Mouse (Mus musculus): Measurements from ENCODE around the gene Stac2.

Gene Stac2

DNA sequence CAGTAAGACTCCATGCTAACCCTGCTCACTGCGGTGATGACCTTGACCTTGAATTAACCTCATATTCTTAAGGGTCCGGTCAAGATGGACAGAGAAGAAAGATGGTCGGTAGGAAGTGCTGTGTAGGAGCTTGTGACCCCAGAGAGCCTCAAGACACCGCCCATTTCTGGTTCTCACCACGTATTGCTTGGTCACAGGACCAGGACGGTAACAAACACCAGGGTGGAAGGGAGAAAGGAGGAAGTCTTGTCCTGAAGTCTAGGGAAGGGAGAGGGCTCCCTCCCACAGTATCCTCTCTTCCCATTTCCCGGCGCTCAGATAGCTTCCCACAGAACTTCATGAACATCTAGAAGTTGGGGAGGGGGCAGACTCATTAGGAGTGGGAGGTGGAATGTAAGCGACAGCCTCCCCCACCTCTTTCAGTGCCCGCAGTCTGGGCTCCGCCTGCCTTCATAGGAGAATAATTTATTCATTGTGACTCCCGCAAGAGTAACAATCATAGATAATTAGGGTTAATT, 1.6 kb downstream of the Stac2 start:
- in situ Hi-C loops (cut with MboI; ENCODE audit: unreplicated experiment in 2 of 2): no loop called here

GRCm38 (mm10) chr11:98050940-98051339, 2.3 kb downstream of the Stac2 start:
- in situ Hi-C loops (cut with MboI; ENCODE audit: unreplicated experiment in 2 of 2): no loop called here

DNA sequence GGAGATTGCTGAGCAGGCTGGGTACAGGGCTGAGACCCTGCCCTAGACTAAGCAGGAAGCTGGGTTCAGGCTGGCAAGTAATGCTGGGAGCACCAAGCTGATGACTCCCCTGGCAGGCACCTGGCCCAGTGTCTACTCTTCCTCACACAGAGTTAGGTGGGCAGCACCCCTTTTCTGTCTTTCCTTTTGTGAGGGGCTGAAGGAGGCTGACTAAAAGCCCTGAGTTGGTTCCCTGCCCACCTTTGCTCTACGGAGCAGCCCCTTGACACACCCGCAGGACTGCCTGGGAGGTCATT, 2.8 kb downstream of the Stac2 start:
- in situ Hi-C loops (cut with MboI; ENCODE audit: unreplicated experiment in 2 of 2): no loop called here

GRCm38 (mm10) chr11:98049672-98050519, 3.4 kb downstream of the Stac2 start:
- in situ Hi-C loops (cut with MboI; ENCODE audit: unreplicated experiment in 2 of 2): no loop called here

GRCm38 (mm10) chr11:98047745-98048144, 5.5 kb downstream of the Stac2 start:
- in situ Hi-C loops (cut with MboI; ENCODE audit: unreplicated experiment in 2 of 2): no loop called here

DNA sequence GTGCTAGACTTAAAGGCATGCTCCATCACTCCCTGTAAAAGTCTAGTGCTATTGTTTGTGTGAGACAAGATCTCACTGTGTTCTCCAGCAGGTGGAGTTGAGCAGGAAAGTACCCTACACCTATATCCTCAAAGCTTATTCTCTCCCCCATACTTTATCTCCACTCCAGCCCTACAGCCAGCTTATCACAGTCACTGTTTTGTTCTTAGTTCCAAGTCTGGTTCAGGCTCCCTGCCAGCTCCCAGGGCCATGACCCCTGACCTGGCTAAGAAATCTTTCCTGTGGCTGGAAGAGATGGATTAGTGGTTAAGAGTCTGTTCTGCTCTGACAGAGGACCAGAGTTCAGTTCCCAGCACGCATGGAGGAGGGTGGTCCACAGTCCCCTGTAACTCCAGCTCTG, 6.8 kb downstream of the Stac2 start:
- in situ Hi-C loops (cut with MboI; ENCODE audit: unreplicated experiment in 2 of 2): no loop called here

- in situ Hi-C loops (cut with MboI; ENCODE audit: unreplicated experiment in 2 of 2): no loop called here
These were observed 7.7 kb downstream of the Stac2 start for GRCm38 (mm10) chr11:98045596-98045995.

DNA sequence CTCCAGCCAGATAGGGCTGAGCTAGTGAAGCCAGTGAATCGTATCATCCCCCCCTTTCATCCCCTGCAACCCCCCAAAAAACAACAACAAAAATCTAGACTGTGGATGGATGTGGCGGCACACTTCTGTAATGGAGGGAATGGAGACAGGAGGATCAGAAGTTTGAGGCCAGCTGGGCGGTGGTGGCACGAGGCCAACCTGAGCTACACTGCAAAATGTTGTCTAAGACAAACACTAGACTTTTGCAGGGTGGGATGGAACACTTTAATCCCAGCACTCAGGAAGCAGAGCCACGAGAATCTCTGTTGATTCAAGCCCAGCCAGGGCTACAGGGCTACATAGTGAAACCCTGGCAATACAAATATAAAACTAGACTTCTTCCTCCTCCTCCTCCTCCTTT, 9.2 kb downstream of the Stac2 start:
- in situ Hi-C loops (cut with MboI; ENCODE audit: unreplicated experiment in 2 of 2): no loop called here

- in situ Hi-C loops (cut with MboI; ENCODE audit: unreplicated experiment in 2 of 2): no loop called here
These were observed 10.5 kb downstream of the Stac2 start for GRCm38 (mm10) chr11:98042741-98043140.

DNA sequence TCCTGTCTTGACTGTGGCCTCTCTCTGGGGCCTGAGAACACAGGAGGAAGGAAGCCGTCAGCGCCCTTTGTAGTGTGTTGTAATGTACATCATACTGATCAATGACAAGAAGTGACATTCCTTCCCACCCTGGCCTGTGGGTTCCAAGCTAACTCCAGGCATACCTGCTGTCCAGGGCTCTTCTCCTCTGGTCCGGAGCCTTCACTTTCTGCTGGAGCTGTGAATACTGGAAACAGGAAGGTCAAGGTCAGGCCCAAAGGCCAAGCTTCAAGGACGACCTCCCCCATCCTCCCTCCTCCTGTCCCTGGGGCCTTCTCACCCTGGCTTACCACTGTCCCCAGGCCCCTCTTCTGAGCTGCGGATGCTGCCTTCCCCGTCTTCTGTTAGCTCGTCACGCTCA, 12.3 kb downstream of the Stac2 start:
- in situ Hi-C loops (cut with MboI; ENCODE audit: unreplicated experiment in 2 of 2): no loop called here

DNA sequence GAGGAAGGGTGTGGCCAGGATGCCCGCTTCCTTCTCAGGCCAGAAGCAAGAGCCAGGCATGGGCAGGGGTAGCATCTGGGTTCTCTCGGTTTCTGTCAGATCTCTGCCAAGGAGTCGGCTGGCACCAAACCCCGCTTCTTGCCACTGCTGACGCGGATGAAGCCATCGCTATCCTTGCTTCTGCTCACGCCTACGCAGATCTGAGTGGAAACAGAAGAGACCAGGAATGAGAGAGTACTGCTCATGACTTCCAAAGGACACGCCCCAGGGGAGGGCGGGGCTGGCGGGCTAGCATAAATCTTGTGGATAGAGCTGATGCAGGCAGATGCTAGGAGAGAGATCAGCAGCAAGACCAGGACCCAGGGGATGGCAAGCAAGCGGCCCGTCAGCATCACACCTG, 15.4 kb downstream of the Stac2 start:
- in situ Hi-C loops (cut with MboI; ENCODE audit: unreplicated experiment in 2 of 2): no loop called here

DNA sequence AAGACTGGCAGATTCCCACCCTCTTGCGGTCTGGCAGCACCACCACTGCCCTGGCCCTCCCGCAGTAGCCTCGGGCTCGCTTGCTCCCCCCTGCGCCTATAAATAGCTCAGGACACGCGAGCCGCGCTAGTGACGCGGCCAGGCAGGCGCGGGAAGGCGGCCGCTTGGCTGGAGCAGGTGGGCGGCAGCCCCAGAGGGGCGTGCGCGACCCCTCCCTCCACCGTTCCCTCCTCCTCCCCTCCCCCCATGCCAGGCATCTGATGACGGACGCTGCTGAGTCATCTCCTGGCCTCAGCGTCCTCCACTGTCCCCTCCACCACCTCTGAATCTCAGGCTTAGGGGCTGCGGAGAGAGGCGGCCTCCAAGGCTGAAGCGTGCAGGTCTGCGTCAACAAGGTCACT, 17.3 kb downstream of the Stac2 start:
- in situ Hi-C loops (cut with MboI; ENCODE audit: unreplicated experiment in 2 of 2): no loop called here

DNA sequence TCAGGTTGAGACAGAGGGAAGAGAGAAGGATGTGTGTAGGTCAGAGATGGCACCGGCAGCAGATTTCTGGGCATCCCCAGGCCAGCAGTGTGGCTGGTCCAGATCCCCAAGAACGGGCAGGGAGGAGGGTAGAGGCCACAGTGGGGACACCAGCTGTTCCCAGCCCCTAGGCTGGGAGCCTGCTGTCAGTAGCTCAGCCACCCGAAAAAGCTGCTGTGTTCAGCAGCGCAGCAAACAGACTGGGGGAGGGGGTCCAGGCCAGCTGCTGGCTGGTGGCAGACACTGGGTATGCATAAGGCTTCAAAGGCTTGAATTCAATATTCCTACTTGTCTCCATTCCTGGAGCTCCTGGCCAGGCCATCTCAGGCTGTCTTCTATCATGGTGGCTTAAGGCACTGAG, 18.4 kb downstream of the Stac2 start:
- in situ Hi-C loops (cut with MboI; ENCODE audit: unreplicated experiment in 2 of 2): loop anchor here (5.0 kb wide), 1 partner anchor 42 kb away; no protein-coding TSS in a partner anchor

DNA sequence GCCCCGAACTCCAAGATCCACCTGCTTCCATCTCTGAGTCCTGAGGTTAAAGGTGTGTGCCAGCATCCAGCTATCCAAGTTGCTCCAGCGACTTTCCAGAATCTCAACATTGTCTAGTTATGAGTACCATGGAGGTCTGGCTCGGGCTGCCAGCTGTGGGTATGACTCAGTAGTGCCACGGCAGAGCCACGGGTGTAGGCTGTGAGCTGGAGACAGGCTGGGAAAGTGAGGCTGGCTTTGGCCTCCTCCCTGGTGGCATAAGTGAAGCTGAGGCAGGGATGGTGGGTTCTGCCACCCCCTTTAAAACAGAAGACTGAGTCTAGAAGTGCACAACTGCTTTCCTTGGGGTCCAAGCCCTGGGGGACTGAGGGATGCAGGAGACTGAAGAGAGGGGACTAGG, 19.2 kb downstream of the Stac2 start:
- in situ Hi-C loops (cut with MboI; ENCODE audit: unreplicated experiment in 2 of 2): loop anchor here (5.0 kb wide), 1 partner anchor 43 kb away; no protein-coding TSS in a partner anchor

- in situ Hi-C loops (cut with MboI; ENCODE audit: unreplicated experiment in 2 of 2): loop anchor here (5.0 kb wide), 1 partner anchor 46 kb away; no protein-coding TSS in a partner anchor
These were observed 21.9 kb downstream of the Stac2 start for GRCm38 (mm10) chr11:98031443-98031770.

GRCm38 (mm10) chr11:98030701-98031442, 22.4 kb downstream of the Stac2 start:
- in situ Hi-C loops (cut with MboI; ENCODE audit: unreplicated experiment in 2 of 2): loop anchor here (5.0 kb wide), 1 partner anchor 46 kb away; no protein-coding TSS in a partner anchor

DNA sequence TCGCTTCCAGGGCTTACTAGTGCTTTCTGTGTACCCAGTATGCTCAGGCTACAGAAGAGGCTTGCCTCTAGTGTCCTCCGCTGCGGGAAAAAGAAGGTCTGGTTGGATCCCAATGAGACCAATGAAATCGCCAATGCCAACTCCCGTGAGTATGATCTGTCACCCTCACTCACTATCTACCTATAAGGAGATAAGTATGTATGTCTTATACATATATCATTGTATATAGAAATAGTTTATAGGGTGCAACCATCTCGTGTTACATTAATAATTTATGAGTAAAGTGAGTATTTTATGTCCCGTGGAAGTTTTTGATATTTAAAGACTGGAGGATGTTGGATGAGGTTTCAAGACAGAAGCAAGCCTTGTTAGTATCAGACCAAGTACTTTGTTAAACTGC, 25.5 kb downstream of the Stac2 start:
- in situ Hi-C loops (cut with MboI; ENCODE audit: unreplicated experiment in 2 of 2): loop anchor here (5.0 to 10.0 kb wide), 2 partner anchors 90 to 93 kb away; no protein-coding TSS in a partner anchor

DNA sequence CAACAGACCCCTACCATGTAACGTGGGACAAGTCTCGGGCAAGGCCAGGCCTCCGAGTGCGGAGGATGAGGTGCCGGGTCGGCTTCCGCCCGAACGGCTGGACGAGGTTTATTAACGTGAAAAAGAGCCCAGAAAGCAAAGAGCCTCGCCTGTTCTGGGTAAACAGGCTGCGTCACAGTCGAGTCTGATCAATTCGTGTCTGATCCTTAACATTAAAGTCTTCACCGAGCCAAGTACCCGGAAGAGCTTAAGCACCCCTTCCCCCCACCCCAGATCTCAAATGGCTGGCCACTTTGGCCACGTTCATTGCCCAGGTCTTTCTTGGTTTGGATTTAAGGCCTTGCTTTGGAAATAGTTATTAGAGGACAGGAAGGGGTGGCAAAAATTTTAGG, 26.0 kb downstream of the Stac2 start:
- in situ Hi-C loops (cut with MboI; ENCODE audit: unreplicated experiment in 2 of 2): loop anchor here (5.0 to 10.0 kb wide), 2 partner anchors 90 to 92 kb away; no protein-coding TSS in a partner anchor

DNA sequence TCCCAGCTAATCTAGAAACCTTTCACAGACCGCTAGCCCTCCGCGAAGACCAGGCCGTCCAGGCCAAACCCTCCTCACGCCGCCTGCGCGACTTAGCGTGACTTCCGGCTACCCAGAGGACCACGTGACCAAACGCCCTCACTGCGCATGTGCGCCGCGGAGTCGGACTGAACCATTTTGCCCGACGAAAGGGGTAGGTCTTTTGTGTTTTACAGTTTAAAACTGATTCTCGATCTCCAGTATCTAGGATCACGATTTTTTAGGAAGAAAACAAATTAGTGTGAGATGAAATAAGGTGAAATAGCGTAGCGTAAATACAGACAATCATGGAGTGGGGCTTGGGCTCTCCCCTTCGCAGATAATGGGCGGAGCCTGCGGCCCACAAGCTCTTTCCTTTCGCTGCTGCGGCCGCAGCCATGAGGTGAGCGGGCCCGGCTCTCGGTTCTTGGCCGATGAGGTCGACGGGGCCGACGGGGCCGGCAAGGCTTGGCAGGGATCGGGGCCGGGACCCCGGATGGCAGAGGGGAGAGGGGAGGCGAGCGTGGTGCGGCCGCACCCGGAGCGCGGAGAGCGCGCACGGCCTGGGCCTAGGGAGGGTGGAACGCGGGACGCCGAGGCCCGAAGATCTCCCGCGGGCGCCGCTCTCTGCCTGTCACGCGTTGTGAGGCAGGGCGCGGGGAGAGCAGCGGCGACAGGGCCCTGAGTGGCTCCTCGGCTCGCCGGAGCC, 26.5 kb downstream of the Stac2 start, which contains the start of gene Rpl19:
TSS of gene Rpl19 (plus strand) at position 141 of the 727 bp plus-strand sequence.
- in situ Hi-C loops (cut with MboI; ENCODE audit: unreplicated experiment in 2 of 2): loop anchor here (5.0 to 10.0 kb wide), 2 partner anchors 89 to 92 kb away; no protein-coding TSS in a partner anchor

- in situ Hi-C loops (cut with MboI; ENCODE audit: unreplicated experiment in 2 of 2): loop anchor here (5.0 to 10.0 kb wide), 2 partner anchors 89 to 91 kb away; no protein-coding TSS in a partner anchor
These were observed 27.1 kb downstream of the Stac2 start for GRCm38 (mm10) chr11:98026248-98026569.

DNA sequence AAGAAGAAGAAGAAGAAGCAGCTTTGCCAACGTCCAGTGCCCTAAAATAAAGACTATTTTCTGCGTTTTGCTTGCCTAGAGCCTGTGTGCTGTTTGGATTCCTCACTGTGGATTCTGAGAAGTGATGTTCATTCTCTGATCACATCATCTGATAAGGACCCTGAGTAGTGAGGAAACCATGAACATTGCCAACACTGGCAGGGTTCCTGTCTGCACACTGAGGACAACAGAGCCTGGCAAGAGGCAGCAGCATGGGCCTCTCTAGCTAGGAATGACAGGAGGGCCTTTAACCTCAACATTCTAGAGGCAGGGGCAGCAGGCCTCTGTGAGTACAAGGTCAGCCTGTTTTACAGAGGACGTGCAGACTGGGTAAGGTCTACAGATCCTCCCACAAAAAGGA, 28.7 kb downstream of the Stac2 start:
- in situ Hi-C loops (cut with MboI; ENCODE audit: unreplicated experiment in 2 of 2): loop anchor here (5.0 to 10.0 kb wide), 2 partner anchors 37 to 90 kb away; partner anchors contain the start of gene Plxdc1 (in 1 of the 2)
